Mouse (Mus musculus): ENCODE data around the gene Adgrv1. TPM values are rescaled to one million over a fixed set of nuclear protein-coding genes. Genes with fewer than 3 reads are reported as not detected.

Gene Adgrv1
- polyA plus RNA-seq, 1 experiment from 2014 or later = 43.1 TPM

DNA sequence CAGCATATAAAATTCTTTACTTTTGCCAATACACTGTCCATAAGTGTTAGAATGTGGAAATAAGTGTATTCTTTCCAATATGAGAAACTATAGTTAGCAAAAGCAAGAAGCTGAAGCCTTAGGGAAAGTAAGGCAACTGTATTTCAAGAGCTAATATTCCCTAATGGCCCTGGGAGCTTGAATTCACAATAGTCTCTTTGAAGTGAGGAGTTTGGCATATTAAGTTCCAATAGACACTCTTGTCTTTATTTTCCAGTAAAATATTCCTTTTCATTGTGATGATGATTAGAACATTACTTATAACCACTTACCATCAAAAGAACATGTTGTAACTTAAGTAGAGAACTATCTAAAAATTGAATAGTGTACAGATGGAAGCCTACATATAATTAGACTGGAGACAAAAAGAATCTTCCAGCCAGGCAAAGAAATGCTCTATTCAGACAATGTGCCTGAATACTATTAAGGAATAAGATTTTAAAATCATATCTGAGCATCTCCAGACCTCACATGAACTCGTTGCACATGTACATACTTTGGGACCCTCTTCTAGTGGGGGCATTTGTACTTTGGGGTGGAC lies 225.0 kb downstream of the Adgrv1 start:
- DNase-seq (ENCODE audit: low spot score, missing footprints) = peak; percentile 76
- H3K9me3 ChIP-seq (ENCODE audit: control insufficient read depth, low read length) = no peaks in the 10 kb centered on the region
- H3K4me2 ChIP-seq = no peak overlapping the region
- no peak overlapping the region for H3K27ac ChIP-seq (ENCODE audit: low read depth, low read length)
- no peak overlapping the region for H3K4me3 ChIP-seq (ENCODE audit: low read depth, low read length)
- H3K4me1 ChIP-seq (ENCODE audit: control insufficient read depth, insufficient read depth, low read length) = no peaks in the 10 kb centered on the region
- WGBS = 89% methylated on average over 1 of the region's 1 CpGs
- no peak for ATAC-seq (ENCODE audit: low FRiP score)
- H3K9ac ChIP-seq (ENCODE audit: low read length) = no peak overlapping the region
- no peaks in the 10 kb centered on the region for H3K27me3 ChIP-seq (ENCODE audit: control insufficient read depth, insufficient read depth, low read length)
- H3K36me3 ChIP-seq (ENCODE audit: control insufficient read depth, insufficient read depth, low read length) = no peaks in the 10 kb centered on the region

DNA sequence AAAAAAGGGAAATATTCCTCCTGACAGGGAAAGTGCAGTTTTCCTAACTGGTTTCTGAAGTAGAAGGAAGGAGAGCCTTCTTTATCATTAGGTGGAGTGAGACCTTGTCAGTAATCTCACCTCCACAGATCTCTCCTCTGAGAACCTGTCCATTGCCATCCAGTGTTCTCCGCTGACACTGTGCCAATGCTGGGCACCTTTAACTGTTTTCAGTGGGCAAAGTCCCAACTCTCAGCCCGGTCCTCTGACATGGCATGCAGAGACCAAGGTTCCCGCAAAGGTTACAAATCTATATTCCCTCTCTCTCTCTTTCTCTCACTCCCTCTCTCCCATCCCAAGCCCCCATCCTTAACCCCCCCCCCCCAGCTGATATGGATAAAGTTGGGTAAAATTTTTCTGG lies 230.1 kb downstream of the Adgrv1 start:
- DNase-seq (ENCODE audit: low spot score, missing footprints) (peak; percentile 80), ATAC-seq (ENCODE audit: low FRiP score) (no peak)
- H3K4me3 ChIP-seq (ENCODE audit: low read depth, low read length) = no peak overlapping the region
- H3K27me3 ChIP-seq (ENCODE audit: control insufficient read depth, insufficient read depth, low read length) = no peaks in the 10 kb centered on the region
- WGBS = 97% methylated on average over 3 of the region's 3 CpGs
- no peaks in the 10 kb centered on the region for H3K36me3 ChIP-seq (ENCODE audit: control insufficient read depth, insufficient read depth, low read length)
- H3K4me1 ChIP-seq (ENCODE audit: control insufficient read depth, insufficient read depth, low read length) = no peaks in the 10 kb centered on the region
- H3K9ac ChIP-seq (ENCODE audit: low read length) = no peak overlapping the region
- no peaks in the 10 kb centered on the region for H3K9me3 ChIP-seq (ENCODE audit: control insufficient read depth, low read length)
- H3K27ac ChIP-seq (ENCODE audit: low read depth, low read length) = no peak overlapping the region
- H3K4me2 ChIP-seq = no peak overlapping the region

DNA sequence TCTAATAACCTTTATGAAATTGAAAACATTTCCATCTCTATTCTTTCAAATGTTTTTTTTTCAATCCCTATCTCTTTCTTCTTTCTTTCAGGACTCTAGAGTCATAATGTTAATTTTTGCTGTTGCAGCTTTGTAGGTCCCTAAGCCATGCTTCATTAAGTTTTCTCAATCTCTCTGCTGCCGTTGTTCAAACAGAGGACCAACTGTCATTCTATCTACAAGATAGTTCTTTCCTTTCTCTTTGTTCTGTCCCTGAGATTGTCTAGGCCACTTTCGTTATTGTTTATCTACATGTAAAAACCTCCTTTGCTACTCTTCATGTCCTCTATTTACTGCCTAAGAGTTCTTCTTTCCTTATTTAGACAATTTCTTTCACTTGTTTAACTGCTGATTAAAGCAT lies 230.8 kb downstream of the Adgrv1 start:
- WGBS = 52% methylated on average over 2 of the region's 2 CpGs
- no peaks in the 10 kb centered on the region for H3K4me1 ChIP-seq (ENCODE audit: control insufficient read depth, insufficient read depth, low read length)
- H3K27me3 ChIP-seq (ENCODE audit: control insufficient read depth, insufficient read depth, low read length) = no peaks in the 10 kb centered on the region
- H3K9ac ChIP-seq (ENCODE audit: low read length) = no peak overlapping the region
- DNase-seq (ENCODE audit: low spot score, missing footprints) = no peak
- H3K4me3 ChIP-seq (ENCODE audit: low read depth, low read length) = no peak overlapping the region
- H3K36me3 ChIP-seq (ENCODE audit: control insufficient read depth, insufficient read depth, low read length) = no peaks in the 10 kb centered on the region
- no peak for ATAC-seq (ENCODE audit: low FRiP score)
- H3K27ac ChIP-seq (ENCODE audit: low read depth, low read length) = no peak overlapping the region
- no peaks in the 10 kb centered on the region for H3K9me3 ChIP-seq (ENCODE audit: control insufficient read depth, low read length)
- H3K4me2 ChIP-seq = no peak overlapping the region

DNA sequence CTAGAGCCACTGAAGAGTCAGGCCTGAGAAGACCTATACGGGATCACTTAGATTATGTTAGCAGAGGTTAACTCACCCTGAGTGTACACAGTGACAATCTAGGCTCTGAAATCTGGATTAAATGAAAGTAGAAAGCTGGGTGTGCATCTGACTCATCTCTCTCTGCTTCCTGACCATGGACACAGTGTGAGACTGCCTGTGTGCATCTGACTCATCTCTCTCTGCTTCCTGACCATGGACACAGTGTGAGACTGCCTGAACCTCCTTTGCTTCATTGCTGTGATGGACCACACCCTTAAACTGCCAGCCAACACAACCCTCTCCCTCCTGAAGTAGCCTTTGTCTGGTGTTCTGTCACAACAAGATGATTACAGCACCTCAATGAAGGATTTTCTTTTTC lies 231.2 kb downstream of the Adgrv1 start:
- no peaks in the 10 kb centered on the region for H3K9me3 ChIP-seq (ENCODE audit: control insufficient read depth, low read length)
- no peak for DNase-seq (ENCODE audit: low spot score, missing footprints)
- no peak overlapping the region for H3K9ac ChIP-seq (ENCODE audit: low read length)
- no peaks in the 10 kb centered on the region for H3K27me3 ChIP-seq (ENCODE audit: control insufficient read depth, insufficient read depth, low read length)
- H3K27ac ChIP-seq (ENCODE audit: low read depth, low read length) = no peak overlapping the region
- H3K4me3 ChIP-seq (ENCODE audit: low read depth, low read length) = no peak overlapping the region
- WGBS = 94% methylated on average over 1 of the region's 1 CpGs
- H3K36me3 ChIP-seq (ENCODE audit: control insufficient read depth, insufficient read depth, low read length) = 0 out of 2 replicates have a peak, but pooled peaks cover 3% of the 10 kb centered on the region
- ATAC-seq (ENCODE audit: low FRiP score) = no peak
- H3K4me2 ChIP-seq = no peak overlapping the region
- H3K4me1 ChIP-seq (ENCODE audit: control insufficient read depth, insufficient read depth, low read length) = no peaks in the 10 kb centered on the region

DNA sequence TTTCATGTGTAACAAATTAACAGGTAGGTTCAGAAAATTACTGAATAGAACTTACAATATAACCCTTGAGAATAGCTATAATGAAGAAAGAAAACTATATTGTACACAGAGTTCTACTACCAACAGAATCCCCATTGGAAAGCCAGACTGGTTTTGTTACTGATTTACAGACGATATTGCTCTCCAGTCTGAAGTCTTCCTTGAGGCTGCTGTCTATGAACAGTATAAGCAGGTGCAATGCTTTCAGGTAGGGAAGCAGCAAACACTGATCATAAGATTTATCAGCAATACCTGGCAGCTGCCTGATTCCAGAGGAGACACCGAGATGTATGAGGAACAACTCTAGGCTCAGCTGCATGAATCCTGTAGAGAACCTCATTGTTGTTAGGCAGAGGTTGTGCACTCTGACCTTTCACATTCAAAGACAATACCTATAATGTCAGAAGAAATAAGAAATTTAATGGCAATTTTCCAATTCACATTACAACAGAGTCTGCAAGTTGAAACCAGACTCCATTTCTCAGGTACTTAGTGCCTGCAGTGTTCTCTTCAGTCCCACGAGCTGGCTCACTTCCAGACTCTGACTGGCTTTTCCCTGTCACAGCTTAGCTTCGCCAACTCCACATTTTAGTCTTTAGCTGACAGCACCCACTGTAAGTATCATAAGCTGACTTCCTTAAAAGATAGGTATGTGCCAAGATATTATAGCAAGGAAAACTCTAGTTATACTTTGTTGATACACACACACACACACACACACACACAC lies 247.2 kb downstream of the Adgrv1 start:
- no peak overlapping the region for H3K4me3 ChIP-seq (ENCODE audit: low read depth, low read length)
- no peaks in the 10 kb centered on the region for H3K27me3 ChIP-seq (ENCODE audit: control insufficient read depth, insufficient read depth, low read length)
- H3K4me2 ChIP-seq = no peak overlapping the region
- H3K4me1 ChIP-seq (ENCODE audit: control insufficient read depth, insufficient read depth, low read length) = no peaks in the 10 kb centered on the region
- DNase-seq (ENCODE audit: low spot score, missing footprints) (no peak), ATAC-seq (ENCODE audit: low FRiP score) (no peak)
- H3K27ac ChIP-seq (ENCODE audit: low read depth, low read length) = no peak overlapping the region
- no peak overlapping the region for H3K9ac ChIP-seq (ENCODE audit: low read length)
- H3K36me3 ChIP-seq (ENCODE audit: control insufficient read depth, insufficient read depth, low read length) = peaks cover 3% of the 10 kb centered on the region; the same call in 1 of the 2 replicates
- WGBS = 92% methylated on average over 4 of the region's 4 CpGs
- no peaks in the 10 kb centered on the region for H3K9me3 ChIP-seq (ENCODE audit: control insufficient read depth, low read length)

DNA sequence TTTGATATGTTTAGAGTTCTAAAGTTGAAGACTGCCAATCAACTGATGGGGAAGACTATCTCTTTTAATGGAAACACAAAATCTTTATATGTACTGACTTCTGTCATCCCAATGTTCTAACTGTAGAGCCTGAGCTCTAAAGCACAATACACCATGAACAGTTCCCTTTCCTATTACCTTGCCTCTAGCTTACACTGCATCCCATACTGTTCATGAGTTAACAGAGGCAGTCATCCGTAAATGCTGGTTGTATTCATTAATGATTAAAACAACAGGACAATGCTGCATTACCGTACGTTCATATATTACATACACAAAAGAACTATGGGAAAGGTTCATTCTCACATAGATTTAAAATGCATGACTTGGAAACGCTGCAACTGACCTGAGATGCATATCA lies 251.1 kb downstream of the Adgrv1 start:
- no peak for ATAC-seq (ENCODE audit: low FRiP score)
- no peak overlapping the region for H3K4me3 ChIP-seq (ENCODE audit: low read depth, low read length)

DNA sequence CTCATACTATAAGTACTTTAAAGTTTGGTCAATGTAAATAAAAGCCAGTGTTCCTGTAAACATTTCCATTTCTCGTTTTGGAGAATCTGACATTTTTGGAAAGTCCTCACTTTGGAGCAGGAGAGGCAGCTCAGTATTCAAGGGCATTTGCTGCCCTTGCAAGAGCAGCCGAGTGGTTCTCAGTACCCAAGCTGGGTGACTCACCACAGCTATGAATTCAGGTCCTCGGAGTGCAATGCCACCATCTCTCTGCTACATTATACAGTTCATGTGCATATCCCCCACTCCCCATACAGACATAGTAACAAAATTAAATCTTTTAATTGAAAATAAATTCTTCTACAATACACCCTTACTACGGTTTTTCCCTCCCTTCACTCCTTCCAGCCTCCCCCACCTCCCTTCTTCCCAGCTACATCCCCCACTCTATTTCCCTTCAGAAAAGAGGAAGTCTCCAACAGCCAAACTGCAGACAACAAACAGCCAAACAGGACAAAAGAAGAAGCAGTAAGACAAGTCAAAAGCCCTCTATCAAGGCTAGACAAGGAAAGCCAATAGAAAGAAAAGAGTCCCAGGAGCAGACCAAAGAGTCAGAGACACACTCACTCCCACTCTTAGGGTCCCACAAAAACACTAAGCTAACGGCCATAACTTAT lies 262.0 kb downstream of the Adgrv1 start:
- Histone ChIP-seq H3K9me3 (ENCODE audit: control insufficient read depth, low read length) (no peaks in the 10 kb centered on the region), H3K36me3 (ENCODE audit: control insufficient read depth, insufficient read depth, low read length) (no peaks in the 10 kb centered on the region; the same call in 1 of the 2 replicates), H3K4me1 (ENCODE audit: control insufficient read depth, insufficient read depth, low read length) (no peaks in the 10 kb centered on the region), H3K9ac (ENCODE audit: low read length) (no peak overlapping the region), H3K27me3 (ENCODE audit: control insufficient read depth, insufficient read depth, low read length) (no peaks in the 10 kb centered on the region), H3K4me3 (ENCODE audit: low read depth, low read length) (no peak overlapping the region), H3K4me2 (no peak overlapping the region), H3K27ac (ENCODE audit: low read depth, low read length) (no peak overlapping the region)
- 87% methylated on average over 5 of the region's 5 CpGs for WGBS
- DNase-seq (ENCODE audit: low spot score, missing footprints) (no peak), ATAC-seq (ENCODE audit: low FRiP score) (no peak)

More for the DNA sequence above, 251.1 kb downstream of the Adgrv1 start:
- Histone ChIP-seq H3K27me3 (ENCODE audit: control insufficient read depth, insufficient read depth, low read length) (no peaks in the 10 kb centered on the region), H3K4me2 (no peak overlapping the region), H3K9me3 (ENCODE audit: control insufficient read depth, low read length) (no peaks in the 10 kb centered on the region), H3K9ac (ENCODE audit: low read length) (no peak overlapping the region), H3K4me1 (ENCODE audit: control insufficient read depth, insufficient read depth, low read length) (no peaks in the 10 kb centered on the region), H3K27ac (ENCODE audit: low read depth, low read length) (no peak overlapping the region), H3K36me3 (ENCODE audit: control insufficient read depth, insufficient read depth, low read length) (peaks cover 3% of the 10 kb centered on the region; the same call in 1 of the 2 replicates)
- no peak for DNase-seq (ENCODE audit: low spot score, missing footprints)
- WGBS = 91% methylated on average over 4 of the region's 4 CpGs

DNA sequence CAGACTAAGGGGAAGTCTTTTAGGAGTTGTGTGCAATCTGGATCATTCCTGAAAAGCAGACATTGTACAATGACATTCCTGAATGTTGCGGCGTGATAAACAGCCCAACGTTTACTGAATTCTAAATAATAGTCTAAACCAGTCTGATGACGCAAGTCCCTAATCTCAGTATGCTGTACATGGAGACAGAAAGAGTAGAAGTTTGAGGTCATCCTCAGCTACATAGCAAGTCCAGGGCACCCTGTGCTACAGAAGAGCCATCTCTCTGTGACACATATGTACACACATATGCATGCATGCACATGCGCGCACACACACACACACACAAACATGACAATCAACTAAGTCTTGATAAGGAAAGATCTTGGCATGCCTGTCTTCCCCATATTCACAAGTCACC lies 262.8 kb downstream of the Adgrv1 start:
- Histone ChIP-seq H3K36me3 (ENCODE audit: control insufficient read depth, insufficient read depth, low read length) (no peaks in the 10 kb centered on the region; the same call in 1 of the 2 replicates), H3K9ac (ENCODE audit: low read length) (no peak overlapping the region), H3K4me1 (ENCODE audit: control insufficient read depth, insufficient read depth, low read length) (no peaks in the 10 kb centered on the region), H3K27me3 (ENCODE audit: control insufficient read depth, insufficient read depth, low read length) (no peaks in the 10 kb centered on the region), H3K4me3 (ENCODE audit: low read depth, low read length) (no peak overlapping the region), H3K9me3 (ENCODE audit: control insufficient read depth, low read length) (no peaks in the 10 kb centered on the region), H3K27ac (ENCODE audit: low read depth, low read length) (no peak overlapping the region), H3K4me2 (no peak overlapping the region)
- 92% methylated on average over 6 of the region's 6 CpGs for WGBS
- no peak for ATAC-seq (ENCODE audit: low FRiP score)
- no peak for DNase-seq (ENCODE audit: low spot score, missing footprints)

DNA sequence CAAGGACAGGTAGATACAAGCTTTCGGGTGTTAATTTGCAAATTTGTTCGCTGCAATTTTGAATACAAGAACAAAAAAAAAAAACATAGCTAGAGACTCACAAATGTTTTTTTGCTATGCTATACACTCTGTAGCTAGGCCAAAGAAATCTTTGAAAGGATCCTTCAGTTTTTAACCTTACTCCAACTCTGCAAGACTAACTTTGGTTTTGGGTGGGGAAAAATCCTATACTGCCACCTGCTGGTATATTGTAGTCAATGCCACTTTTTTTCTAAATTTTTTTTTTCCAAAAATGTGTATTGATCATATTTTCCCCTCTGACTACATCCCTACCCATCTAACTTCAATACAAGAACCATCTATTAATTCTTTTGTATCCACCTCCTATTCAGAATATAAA lies 263.4 kb downstream of the Adgrv1 start:
- DNase-seq (ENCODE audit: low spot score, missing footprints) = no peak
- H3K9me3 ChIP-seq (ENCODE audit: control insufficient read depth, low read length) = no peaks in the 10 kb centered on the region
- no peak overlapping the region for H3K4me3 ChIP-seq (ENCODE audit: low read depth, low read length)
- no peaks in the 10 kb centered on the region; the same call in 1 of the 2 replicates for H3K36me3 ChIP-seq (ENCODE audit: control insufficient read depth, insufficient read depth, low read length)
- no peak overlapping the region for H3K9ac ChIP-seq (ENCODE audit: low read length)
- WGBS = 83% methylated on average over 2 of the region's 2 CpGs
- ATAC-seq (ENCODE audit: low FRiP score) = no peak
- H3K4me1 ChIP-seq (ENCODE audit: control insufficient read depth, insufficient read depth, low read length) = no peaks in the 10 kb centered on the region
- no peak overlapping the region for H3K4me2 ChIP-seq
- no peak overlapping the region for H3K27ac ChIP-seq (ENCODE audit: low read depth, low read length)
- no peaks in the 10 kb centered on the region for H3K27me3 ChIP-seq (ENCODE audit: control insufficient read depth, insufficient read depth, low read length)

Data from midbrain, embryonic 11.5 days (tissue).